Mouse (Mus musculus) retina, embryonic 14.5 days (tissue): ENCODE results near the gene Fkrp.
A peak's percentile ranks its signal among the peaks of the same experiment; 100 is the strongest.

ENCODE experiments used
- DNase-seq: peaks from one replicate; pipeline ENCODE4 v3.0.0-alpha.2; 2015; ENCODE audit warnings: low spot score

The Fkrp gene

GRCm38 (mm10) chr7:16816475-16817122 is at the start of gene Fkrp:
Fkrp (minus strand) TSS chr7:16816732.
- peak; percentile 62 for DNase-seq

DNA sequence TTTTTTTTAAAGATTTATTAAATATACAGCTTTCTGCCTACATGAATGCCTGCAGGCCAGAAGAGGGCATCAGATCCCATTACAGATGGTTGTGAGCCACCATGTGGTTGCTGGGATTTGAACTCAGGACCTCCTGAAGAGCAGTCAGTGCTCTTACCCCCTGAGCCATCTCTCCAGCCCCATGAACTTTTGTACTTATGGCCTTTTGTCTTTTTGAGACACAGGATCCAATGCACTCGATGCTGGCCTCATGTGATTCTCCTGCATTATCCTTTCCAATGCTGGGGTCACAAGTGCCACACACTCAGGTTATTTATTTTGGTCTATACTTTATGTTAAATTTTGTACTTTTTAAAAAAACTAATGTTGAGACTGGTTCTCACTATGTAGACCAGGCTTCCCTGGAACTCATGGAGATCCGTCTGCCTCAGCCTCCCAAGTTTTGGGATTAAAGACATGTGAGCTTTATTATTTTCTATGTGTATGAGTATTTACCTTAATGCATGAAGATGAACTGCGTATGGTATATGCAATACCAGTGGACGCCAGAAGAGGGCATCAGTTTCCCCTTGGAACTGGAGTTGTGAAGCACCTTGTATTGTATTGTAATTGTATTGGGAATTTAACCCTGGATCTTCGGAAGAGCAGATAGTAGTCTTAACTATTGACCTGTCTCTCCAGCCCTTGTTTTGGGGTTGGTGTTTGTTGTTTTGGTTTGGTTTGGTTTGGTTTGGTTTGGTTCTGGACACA is 43.5 kb upstream of the Fkrp start:
- DNase-seq = peak; percentile 79

DNA sequence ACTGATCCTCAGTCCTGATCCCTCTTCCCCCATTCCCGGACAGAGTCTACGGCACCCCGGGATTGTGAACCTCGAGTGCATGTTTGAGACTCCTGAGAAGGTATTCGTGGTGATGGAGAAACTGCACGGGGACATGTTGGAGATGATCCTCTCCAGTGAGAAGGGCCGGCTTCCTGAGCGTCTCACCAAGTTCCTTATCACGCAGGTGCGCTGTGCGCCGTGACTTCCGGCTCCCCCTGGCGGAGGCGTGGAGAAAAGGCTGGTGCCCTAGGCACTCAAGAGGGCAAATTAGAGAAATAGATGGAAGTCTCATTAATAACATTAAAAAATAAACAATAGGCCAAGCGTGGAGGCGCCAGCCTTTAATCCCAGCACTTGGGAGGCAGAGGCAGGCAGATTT is 41.8 kb upstream of the Fkrp start:
- DNase-seq = peak; percentile 67

DNA sequence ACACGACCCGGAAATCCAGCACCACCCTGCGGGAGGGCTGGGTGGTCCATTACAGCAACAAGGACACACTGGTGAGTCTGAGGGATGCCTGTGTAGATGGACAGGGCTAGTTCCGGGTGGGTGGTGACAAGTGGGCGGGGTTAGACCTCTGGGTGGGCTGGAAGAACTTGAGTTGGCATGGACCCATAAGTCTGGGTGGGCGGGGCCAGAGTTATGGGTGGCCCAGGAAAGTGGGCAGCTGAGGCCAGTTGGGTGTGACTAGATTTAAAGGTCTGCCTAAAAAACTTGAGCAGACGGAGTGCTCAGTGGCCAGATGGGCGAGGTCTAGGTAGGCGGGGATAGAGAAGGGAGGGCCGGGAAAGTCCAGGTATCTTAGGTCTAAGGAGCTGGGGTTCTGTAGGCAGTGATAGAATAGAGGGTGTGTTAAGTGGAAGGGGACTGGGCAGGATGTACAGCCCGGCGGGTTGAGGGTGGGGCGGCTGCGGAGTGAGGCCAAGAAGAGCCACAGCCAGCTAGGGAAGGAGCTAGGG is 36.8 kb upstream of the Fkrp start:
- no peak for DNase-seq

GRCm38 (mm10) chr7:16851636-16852035 is 35.1 kb upstream of the Fkrp start:
- no peak for DNase-seq

- DNase-seq = peak; percentile 78
Observed at GRCm38 (mm10) chr7:16848579-16848978, 32.0 kb upstream of the Fkrp start.

DNA sequence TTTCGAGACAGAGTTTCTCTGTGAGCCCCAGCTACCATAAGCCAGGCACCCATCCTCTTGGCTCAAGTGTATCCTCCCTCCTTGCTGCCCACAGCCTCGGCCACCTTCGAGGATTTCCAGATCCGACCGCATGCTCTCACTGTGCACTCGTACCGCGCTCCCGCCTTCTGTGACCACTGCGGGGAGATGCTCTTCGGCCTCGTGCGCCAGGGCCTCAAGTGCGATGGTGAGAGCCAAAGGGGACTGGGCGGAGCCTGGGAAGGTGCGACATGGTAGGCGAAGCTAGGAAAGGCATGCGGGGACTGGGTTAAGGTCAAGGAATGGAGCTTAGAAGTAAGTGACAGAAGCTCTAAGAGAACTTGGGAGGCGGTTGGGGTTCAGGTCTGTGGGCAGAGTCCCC is 31.0 kb upstream of the Fkrp start:
- DNase-seq = no peak

GRCm38 (mm10) chr7:16846775-16847174 is 30.2 kb upstream of the Fkrp start:
- no peak for DNase-seq

DNA sequence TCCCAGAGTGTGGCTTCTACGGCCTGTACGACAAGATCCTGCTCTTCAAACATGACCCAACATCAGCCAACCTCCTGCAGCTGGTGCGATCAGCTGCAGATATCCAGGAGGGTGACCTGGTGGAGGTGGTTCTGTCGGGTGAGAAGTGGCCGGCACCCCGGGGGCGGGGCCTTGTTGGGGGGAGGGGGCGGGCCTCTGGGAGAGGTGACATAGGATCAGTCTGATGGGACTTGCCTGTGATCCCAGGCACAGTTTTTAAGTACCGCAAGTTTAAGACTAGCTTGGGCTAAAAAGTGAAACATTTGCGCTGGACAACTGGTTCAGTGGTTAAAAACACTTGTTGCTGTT is 29.3 kb upstream of the Fkrp start:
- DNase-seq = no peak

GRCm38 (mm10) chr7:16845072-16845819 is 28.7 kb upstream of the Fkrp start:
- DNase-seq = no peak

DNA sequence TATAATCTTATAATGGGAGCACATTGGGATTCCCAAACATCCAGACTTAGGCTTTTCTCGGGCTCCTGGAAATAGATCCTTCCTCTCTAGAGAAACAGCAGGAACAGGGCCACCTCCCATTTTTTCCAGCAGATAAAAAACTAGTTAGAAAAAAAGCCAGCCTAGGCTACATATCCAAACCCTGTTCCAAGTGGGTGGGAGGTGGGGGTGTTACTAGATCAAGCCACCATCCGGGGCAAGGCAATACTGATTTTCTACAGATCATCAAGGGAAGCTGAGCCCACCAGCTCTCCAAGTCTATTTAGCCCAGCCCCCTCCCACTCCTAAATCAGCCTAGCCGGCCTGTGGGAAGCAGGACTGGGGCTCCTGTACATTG is 28.2 kb upstream of the Fkrp start:
- no peak for DNase-seq

DNA sequence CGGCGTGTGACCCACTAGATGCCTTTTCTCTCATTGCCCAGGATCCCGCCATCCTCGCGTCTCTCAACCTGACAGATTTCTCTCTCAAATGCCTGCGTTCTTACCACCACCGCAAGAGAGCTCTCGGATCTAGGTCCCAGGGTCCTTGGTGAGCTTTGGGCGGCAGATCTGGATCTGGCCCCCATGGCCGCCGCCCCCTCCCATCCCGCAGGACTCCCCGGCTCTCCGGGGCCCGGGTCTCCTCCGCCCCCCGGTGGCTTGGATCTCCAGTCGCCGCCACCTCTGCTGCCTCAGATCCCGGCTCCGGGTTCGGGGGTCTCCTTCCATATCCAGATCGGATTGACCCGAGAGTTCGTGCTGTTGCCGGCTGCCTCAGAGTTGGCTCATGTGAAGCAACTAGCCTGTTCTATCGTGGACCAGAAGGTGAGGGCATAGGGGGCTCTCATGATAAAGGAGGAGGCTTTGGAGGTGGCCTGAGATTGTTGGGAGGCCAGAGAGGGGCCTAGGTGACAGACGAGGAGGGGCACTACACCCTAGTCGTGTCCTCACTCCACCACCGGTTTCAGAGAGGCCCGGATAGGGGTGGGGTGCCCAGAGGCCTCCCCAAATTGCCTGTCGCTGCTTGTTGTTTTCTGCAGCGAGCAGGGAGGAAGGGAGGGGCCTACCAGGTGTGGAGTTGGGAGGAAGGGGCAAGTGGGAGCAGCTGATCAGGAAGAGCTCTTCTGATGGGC is 27.1 kb upstream of the Fkrp start:
- DNase-seq = peak; percentile 32

DNA sequence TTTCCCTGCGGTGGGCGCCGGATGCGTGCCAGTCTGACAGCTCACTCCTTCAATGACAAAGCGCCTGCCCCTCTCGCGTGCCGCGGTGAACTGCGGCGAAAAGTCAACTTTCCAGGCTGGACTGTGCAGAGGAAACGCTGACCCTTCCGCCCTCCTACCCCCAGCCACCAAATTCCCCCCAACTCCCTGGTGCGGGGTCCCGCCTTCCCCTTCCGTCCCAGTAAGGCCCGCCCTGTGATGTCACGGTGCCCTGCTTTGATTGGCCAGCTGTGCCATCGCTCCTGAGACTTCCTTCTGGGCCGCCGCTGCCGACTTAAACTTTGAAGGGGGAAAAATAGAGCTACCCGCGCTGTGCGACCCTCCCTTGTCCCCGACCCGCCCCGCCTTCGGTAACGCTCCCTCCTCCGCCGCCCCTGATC is 26.1 kb upstream of the Fkrp start, which contains the start of gene Prkd2:
Gene Prkd2, plus strand, starts transcription at position 258 of the 419 bp plus-strand sequence.
- DNase-seq = peak; percentile 90

DNA sequence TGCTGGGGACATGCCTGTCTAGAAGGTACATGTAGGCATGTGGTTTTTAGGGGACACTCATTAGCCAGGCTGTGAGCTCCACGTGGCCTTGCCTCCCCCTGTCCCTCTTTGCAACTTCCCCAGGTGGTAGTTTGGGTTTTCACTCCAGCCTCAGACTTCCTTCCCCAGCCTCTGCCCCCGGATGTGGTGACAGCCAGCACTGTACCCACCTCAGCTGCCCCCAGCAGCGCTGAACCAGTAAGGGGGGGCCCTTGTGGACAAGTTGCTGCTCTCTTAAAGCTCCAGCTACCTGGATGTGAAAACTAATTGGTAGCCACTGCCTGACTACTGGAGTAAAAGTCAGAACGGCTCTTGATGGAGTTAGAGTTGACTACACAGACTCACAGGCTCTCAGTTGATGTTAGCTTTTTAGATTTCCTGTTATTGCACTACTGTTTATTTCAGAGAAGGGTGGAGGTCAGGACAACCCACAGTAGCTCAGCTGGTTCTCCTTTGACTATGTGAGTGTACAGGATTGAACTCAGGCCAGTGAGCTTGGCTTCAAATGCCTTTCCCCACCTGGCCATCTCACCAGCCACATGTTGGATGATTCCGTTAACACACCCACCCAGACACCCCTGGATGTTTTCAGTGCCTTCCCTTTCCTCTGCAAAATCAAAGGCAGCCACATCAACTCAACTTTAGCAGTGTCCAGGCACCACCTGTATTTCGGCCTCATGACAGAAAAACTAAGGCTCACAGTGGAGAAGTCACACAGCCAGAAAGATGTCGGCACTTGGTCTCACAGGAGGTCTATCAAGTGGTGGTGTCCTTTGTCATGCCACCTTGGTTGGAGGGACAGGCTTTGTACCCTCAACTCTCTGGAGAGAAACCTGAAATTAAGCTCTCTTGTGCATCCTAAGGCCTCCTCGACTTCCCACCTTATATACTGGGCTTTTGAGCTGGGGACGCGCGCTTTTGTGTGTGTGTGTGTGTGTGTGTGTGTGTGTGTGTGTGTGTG is 25.3 kb upstream of the Fkrp start:
- no peak for DNase-seq

DNA sequence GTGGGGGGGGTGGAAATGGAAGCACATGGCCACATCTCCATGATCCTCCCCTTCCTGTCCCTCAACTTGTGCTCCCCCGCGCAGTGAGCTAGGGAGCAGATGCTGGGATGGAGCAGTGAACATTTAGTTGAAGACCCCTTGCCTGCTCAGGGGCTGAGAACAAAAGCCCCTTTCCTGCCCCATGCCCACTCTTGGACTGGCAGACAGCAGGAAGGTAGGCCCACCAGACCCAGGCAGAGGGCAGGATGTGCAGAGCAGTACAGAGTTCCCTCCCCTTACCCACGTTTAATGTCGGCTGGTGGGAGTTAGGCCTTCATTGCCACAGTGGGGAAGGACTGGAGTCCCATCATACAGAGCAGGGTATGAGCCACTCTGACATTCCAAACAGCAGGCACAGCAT is 24.5 kb upstream of the Fkrp start:
- DNase-seq = no peak

DNA sequence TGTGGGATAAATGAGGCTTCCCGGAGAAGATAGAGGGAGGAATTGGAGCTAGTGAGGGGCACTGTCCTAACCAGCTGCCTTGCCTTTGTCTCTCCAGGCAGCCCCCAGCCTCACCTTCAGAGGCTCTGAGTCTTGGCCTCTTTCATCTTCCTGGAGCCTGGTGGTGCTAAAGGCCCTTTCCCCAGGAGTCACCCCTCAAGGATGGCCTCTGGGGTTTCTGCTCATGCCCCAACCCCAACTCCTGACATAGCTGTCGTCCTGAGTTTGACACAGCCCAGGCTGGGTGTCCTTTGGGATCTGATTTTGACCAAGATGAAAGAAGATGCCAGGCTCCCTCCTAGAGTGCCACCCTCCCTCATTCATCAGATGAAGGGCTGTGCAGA is 23.6 kb upstream of the Fkrp start:
- no peak for DNase-seq

GRCm38 (mm10) chr7:16839427-16840108 is 23.0 kb upstream of the Fkrp start:
- no peak for DNase-seq

- DNase-seq = no peak
Observed at GRCm38 (mm10) chr7:16838804-16839426, 22.4 kb upstream of the Fkrp start.

- DNase-seq = no peak
Observed at GRCm38 (mm10) chr7:16837916-16838803, 21.6 kb upstream of the Fkrp start.
